Mouse (Mus musculus) kidney, adult 2 months (tissue): ENCODE data around the gene Drc7. TPM values are rescaled to one million over a fixed set of nuclear protein-coding genes. Genes with fewer than 3 reads are reported as not detected.
A peak's percentile ranks its signal among the peaks of the same experiment; 100 is the strongest.

ENCODE experiments used
- DNase-seq: peaks from one replicate; pipeline ENCODE4 v3.0.0; 2021
- H3K27ac ChIP-seq: fragments of 200-500 bp; 2 replicates; pipeline ENCODE4 v1.5.1; 2012; ENCODE audit warnings: low read depth, low read length, control low read depth, inconsistent platforms; ENCODE audit not compliant: insufficient read depth
- H3K27me3 ChIP-seq: fragments of 200-500 bp; replicated peaks from 2 replicates; pipeline ENCODE4 v1.6.1; 2012; ENCODE audit warnings: mild to moderate bottlenecking, moderate library complexity, low read length, inconsistent platforms; ENCODE audit not compliant: control insufficient read depth, insufficient read depth
- H3K36me3 ChIP-seq: fragments of 200-500 bp; 2 replicates; pipeline ENCODE4 v1.6.1; 2012; ENCODE audit warnings: mild to moderate bottlenecking, moderate library complexity, low read length, inconsistent platforms; ENCODE audit not compliant: control insufficient read depth, insufficient read depth
- H3K4me1 ChIP-seq: fragments of 200-500 bp; 2 replicates; pipeline ENCODE4 v1.6.1; 2011; ENCODE audit warnings: low read length; ENCODE audit not compliant: control insufficient read depth, insufficient read depth
- H3K4me3 ChIP-seq: fragments of 200-500 bp; 2 replicates; pipeline ENCODE4 v1.5.1; 2011; ENCODE audit warnings: mild to moderate bottlenecking, low read depth, low read length, control low read depth; ENCODE audit not compliant: insufficient read depth
- CTCF ChIP-seq: fragments of 200-500 bp; conservative IDR thresholded peaks from 2 replicates; pipeline ENCODE4 v1.5.1; 2011; ENCODE audit warnings: low read depth, mild to moderate bottlenecking, control low read depth, low read length, moderate library complexity, mixed read lengths; ENCODE audit not compliant: insufficient read depth, insufficient read length
- POLR2A ChIP-seq: fragments of 200-500 bp; IDR thresholded peaks from one replicate; pipeline ENCODE4 v1.6.1; 2011; ENCODE audit warnings: low read depth, low read length, control low read depth
- WGBS: fragments of 180-500 bp; shearing (Covaris S2); methylation state at CpG from one replicate; pipeline ENCODE4 v1.1.7; 2018; 5-methylcytosine and 5-hydroxymethylcytosine counted together
- polyA plus RNA-seq: library from polyadenylated mRNA; depleted of rRNA; stranded (reverse); fragments of >200 nt; gene quantifications from 2 replicates; pipeline ENCODE4 v1.2.3, GENCODE M21; 2012

Drc7 gene
- polyA plus RNA-seq, 1 experiment: 0.05 TPM

DNA sequence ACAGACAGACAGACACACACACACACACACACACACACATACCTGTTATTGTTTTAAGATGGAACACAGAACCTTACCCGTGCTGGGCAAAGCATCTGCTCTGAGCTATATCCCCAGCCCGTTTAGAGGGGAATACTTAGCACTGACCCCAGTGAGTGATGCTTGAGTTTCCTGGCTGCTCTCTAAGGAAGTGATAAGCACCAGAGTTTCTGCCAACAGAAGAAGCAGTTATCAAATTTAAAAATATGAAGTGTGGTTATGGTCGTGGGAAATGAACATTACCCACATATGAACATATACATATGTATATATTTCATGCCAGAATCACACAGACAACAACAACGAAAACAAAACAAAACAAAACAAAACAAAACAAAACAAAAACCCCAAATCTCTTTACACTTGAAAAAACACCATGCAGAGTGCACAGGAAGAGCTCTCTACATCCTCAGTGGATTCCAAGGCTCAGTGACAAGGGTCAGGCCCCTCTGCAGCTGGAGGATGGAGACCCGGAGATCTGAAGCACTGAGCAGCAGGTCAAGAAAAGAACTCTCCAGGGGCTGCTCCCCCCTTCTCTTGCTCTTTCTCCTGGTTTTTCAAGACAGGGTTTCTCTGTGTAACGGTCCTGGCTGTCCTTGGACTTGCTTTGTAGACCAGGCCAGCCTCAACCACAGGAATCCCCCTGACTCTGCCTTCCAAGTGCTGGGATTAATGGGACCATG is 5.1 kb downstream of the Drc7 start:
- no peak for DNase-seq
- whole genome bisulfite sequencing: 48% methylated on average over 6 of the region's 6 CpGs

GRCm38 (mm10) chr8:95064531-95064930 is 9.6 kb downstream of the Drc7 start:
- no peak overlapping the region for H3K27ac ChIP-seq
- no peak for DNase-seq
- 91% methylated on average over 2 of the region's 2 CpGs for WGBS
- H3K4me1 ChIP-seq: no peaks in the 10 kb centered on the region
- TF ChIP-seq POLR2A (no peak), CTCF (no peak)
- no peak overlapping the region for H3K4me3 ChIP-seq
- H3K27me3 ChIP-seq: no peaks in the 10 kb centered on the region
- H3K36me3 ChIP-seq: no peaks in the 10 kb centered on the region

More for the DNA sequence above, 5.1 kb downstream of the Drc7 start:
- H3K27ac ChIP-seq: no peak overlapping the region; the same call in 1 of the 2 replicates
- H3K36me3 ChIP-seq: no peaks in the 10 kb centered on the region
- no peak overlapping the region for H3K4me3 ChIP-seq
- no peaks in the 10 kb centered on the region for H3K4me1 ChIP-seq
- no peaks in the 10 kb centered on the region for H3K27me3 ChIP-seq
- TF ChIP-seq CTCF (no peak), POLR2A (no peak)

- no peak overlapping the region for H3K27ac ChIP-seq
- 40% methylated on average over 3 of the region's 3 CpGs for WGBS
- peak; percentile 71 for DNase-seq
Measured at GRCm38 (mm10) chr8:95067582-95067981, 12.7 kb downstream of the Drc7 start.

DNA sequence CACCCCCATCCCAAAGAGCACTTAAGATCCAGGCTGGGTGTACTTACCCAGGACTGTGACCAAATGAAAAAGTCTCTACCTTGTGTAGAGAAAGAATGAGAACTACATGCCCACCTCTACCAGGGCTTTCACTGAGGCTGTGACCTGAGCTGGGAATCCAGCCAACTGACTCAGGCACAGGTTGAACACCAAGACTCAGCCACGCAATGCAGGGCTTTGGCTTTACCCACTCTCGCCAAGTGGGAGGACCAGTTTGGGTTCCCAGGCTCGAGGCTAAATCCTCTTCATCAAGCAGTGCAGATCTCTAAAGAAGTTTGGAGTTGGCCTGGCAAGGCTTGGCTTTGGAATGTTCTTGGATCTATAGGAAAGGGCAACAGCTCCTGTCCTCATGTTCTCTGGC is 20.6 kb downstream of the Drc7 start:
- H3K4me3 ChIP-seq: no peak overlapping the region
- H3K27me3 ChIP-seq: no peaks in the 10 kb centered on the region
- DNase-seq: no peak
- no peaks in the 10 kb centered on the region for H3K4me1 ChIP-seq
- WGBS: 47% methylated on average over 3 of the region's 3 CpGs
- no peak overlapping the region for H3K27ac ChIP-seq
- TF ChIP-seq CTCF: no peak
- no peak for TF ChIP-seq POLR2A
- no peaks in the 10 kb centered on the region for H3K36me3 ChIP-seq

More at GRCm38 (mm10) chr8:95067582-95067981, 12.7 kb downstream of the Drc7 start:
- TF ChIP-seq CTCF: peak; percentile 12; the same call in 1 of the 2 replicates
- TF ChIP-seq POLR2A: no peak
- Histone ChIP-seq H3K4me3 (no peak overlapping the region), H3K27me3 (no peaks in the 10 kb centered on the region), H3K36me3 (no peaks in the 10 kb centered on the region), H3K4me1 (no peaks in the 10 kb centered on the region)

GRCm38 (mm10) chr8:95076151-95076550 is 21.2 kb downstream of the Drc7 start:
- 78% methylated on average over 17 of the region's 17 CpGs for WGBS
- no peaks in the 10 kb centered on the region for H3K4me1 ChIP-seq
- no peaks in the 10 kb centered on the region for H3K36me3 ChIP-seq
- no peaks in the 10 kb centered on the region for H3K27me3 ChIP-seq
- H3K27ac ChIP-seq: no peak overlapping the region
- H3K4me3 ChIP-seq: no peak overlapping the region
- TF ChIP-seq CTCF: no peak
- no peak for TF ChIP-seq POLR2A
- no peak for DNase-seq

DNA sequence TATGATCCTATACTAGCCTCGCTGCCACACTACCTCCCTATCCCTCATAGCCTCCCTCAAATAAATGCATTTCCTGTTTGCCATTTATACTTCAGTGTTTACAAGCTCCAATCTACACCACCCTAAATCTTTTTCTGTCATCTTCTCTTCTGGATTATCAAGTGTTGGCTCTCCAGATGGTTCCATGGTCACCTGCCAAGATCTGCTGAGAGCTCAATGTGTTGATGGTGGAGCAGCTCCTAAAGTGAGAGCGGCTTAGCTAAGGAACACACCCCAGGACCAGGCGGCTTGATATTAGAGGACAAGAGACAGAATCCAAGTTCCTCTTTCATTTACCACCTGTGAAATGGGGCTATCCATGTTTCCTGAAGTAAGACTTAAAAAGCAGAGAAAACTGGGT is 23.2 kb downstream of the Drc7 start:
- no peak for DNase-seq
- H3K36me3 ChIP-seq: no peaks in the 10 kb centered on the region
- H3K27ac ChIP-seq: no peak overlapping the region
- TF ChIP-seq CTCF: no peak
- TF ChIP-seq POLR2A: no peak
- WGBS: 85% methylated on average over 3 of the region's 3 CpGs
- no peak overlapping the region for H3K4me3 ChIP-seq
- 0 out of 2 replicates have a peak, but pooled peaks cover 3% of the 10 kb centered on the region for H3K4me1 ChIP-seq
- H3K27me3 ChIP-seq: no peaks in the 10 kb centered on the region

- DNase-seq: no peak
- H3K27ac ChIP-seq: no peak overlapping the region
- no peaks in the 10 kb centered on the region for H3K27me3 ChIP-seq
- 95% methylated on average over 4 of the region's 4 CpGs for WGBS
- 0 out of 2 replicates have a peak, but pooled peaks cover 3% of the 10 kb centered on the region for H3K4me1 ChIP-seq
- TF ChIP-seq POLR2A (no peak), CTCF (no peak)
- no peaks in the 10 kb centered on the region for H3K36me3 ChIP-seq
- H3K4me3 ChIP-seq: no peak overlapping the region
Measured at GRCm38 (mm10) chr8:95079305-95079704, 24.4 kb downstream of the Drc7 start.
